Mouse (Mus musculus) T-helper 1 cell (primary cell): ENCODE results near the gene Lrrc10b.

Experiments
- in situ Hi-C: fragments of 300-600 bp; cut with MboI, MseI; formaldehyde crosslinking; loops from one replicate; pipeline ENCODE4 v1.15.1; 2025; ENCODE audit warnings: high pct_unique_total_duplicates

The Lrrc10b gene

DNA sequence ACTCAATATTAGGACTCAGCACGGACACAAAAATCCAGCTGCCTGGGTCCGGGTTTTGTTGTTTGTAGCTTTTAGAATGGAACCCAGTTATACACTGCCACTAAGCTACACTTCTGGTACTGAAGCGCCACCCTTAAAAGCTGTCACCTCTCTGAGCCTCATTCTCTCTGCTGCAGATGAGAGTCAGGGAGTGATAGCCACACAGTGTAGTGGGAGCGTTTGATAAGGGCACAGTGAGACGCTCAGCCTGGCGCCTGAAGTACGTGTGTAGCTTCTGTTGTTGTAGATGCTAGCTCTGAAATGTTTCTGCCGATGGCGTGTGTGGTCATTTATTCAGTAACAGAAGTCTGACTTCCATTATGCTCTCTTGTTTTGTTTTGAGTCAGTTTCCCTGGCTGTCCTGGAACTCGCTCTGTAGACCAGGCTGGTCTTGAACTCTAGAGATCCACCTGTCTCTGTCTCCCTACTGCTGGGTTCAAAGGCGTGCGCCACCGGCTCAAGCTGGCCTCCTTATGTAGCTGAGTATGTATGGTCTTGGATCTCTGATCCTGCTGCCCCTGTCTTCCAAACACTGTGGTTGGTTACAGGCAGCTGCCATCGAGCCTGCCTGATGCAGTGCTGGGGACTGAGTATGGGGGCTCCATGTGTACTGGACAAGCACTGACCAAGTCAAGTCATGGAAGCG, 12.4 kb downstream of the Lrrc10b start:
- in situ Hi-C loops: no loop called here

DNA sequence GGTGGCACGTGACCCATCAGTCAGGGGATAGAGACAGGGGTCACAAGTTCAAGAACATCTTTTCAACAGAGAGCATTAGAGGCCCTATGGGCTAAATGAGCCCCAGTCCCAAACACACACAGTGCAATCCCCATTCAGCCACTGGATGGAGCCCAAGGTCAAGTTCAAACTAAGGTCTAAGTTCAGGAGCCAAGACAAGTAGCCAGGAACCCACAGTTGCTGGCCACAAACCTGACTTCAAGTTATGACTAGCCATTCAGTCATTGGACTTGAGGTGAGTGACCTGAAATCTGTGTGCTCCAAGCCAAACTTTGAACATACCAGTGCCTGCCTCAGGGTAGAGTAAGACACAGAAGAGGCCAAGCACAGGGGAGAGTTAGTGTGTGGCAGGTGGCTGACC, 19.8 kb downstream of the Lrrc10b start:
- in situ Hi-C loops: no loop called here

DNA sequence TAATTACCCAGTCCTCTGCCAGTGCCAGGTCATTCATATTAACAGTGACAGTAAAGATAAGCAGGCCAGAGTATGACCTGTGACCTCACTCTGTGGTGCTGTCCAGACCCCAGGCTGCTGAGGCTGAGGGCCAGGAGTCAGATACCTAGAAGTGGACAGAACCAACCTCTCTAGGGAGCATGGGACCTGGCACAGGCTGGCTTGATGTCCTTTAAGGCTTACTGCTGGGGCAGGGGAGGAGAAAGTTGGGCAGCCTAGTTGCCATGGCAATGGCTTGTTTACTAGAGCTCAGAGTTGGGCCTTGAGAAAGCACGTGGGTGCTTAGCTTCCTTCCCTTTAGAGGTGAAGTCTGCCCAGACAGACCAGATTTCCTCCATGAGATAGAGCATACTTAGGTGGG, 20.5 kb downstream of the Lrrc10b start:
- in situ Hi-C loops: no loop called here

DNA sequence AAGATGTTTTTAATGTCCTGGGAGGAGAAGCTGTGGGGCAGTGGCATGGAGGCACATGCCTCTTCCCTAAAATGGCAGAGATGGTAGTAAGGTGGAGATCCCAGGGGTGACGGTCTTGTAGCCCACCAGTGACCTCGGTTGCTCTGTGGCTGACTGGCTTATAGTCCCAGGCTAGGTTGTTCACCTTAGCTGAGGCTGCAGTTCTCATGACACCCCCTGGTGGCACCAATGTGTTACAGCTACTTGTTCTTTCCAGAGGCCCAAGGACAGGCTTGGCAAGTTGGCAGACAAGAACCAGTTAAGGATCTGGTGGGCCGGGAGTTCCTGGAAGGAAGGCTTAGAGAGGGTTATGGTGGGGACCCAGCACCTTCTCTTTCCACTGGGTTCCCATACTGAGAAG, 21.4 kb downstream of the Lrrc10b start:
- in situ Hi-C loops: no loop called here

DNA sequence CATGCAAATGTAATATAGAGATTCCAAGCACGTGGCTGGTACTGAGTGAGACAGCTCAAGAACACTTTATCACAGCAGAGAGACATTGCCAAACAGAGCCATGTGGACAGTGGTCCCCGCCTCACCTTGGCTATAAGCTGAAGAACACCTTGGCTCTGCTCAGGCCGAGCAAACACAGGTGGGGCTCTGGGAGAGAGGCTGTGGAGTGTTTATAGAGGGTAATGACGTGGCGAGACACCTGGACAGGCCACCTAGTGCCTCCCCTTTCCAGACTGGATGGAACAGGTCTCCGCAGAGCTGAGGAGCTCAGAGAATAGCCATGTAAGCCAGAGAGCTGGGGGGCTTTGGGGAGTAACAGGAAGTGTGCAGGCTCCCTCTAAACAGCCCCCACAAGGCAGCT, 22.3 kb downstream of the Lrrc10b start:
- in situ Hi-C loops: loop anchor here (5.0 kb wide), 2 partner anchors 93 to 178 kb away; no protein-coding TSS in a partner anchor

DNA sequence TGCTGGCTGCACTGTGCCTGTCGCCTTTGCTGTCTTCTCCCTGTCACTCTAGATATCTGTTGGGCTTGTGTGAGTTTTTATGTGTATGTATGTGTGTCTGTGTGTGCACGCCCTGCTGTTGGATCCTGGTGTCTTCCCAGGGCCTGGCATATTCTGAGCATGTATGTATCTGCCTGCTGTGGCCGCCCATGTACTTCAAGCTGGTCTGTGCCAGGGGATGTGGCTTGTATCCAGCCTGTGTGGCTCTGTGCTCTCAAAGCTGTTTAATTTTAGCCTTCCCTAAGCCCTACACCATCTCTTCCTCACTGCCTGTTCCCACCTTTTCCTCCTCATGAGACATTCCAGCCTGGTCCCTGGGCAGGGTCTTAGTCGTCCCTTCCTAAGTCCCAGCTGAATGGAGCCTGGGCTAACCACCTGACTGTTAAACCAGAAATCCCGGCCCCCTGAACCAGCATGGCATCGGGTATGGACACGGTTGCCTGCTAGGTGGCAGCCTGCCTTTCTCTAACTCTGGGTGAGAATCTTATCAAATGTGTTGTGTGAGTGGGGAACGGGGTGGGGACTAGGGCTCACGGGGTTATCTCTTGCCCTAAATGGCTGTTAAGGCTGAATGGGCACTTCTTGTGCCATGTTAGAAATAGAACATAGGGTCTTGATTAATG, 23.3 kb downstream of the Lrrc10b start:
- in situ Hi-C loops: loop anchor here (5.0 kb wide), 2 partner anchors 92 to 177 kb away; no protein-coding TSS in a partner anchor

DNA sequence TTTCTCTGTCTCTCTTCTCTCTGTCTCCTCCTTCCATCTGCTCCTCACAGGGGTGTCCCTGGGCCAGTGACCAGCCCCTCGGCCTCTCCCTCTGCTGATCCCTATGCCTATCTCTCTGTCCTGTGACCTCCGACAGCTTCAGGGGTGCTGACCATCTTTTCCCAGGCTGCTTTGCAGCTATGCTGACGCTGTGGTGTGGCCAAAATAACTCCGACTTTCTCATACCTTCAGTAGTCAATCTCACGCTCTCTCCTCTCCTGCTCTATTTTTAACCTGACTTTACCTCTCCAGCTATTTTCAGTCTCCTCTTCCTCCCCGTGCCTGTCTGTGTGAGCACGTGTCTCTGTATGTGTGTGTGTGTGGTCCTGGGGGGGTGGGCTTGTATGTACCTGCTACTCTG, 24.0 kb downstream of the Lrrc10b start:
- in situ Hi-C loops: loop anchor here (5.0 kb wide), 2 partner anchors 91 to 176 kb away; no protein-coding TSS in a partner anchor

DNA sequence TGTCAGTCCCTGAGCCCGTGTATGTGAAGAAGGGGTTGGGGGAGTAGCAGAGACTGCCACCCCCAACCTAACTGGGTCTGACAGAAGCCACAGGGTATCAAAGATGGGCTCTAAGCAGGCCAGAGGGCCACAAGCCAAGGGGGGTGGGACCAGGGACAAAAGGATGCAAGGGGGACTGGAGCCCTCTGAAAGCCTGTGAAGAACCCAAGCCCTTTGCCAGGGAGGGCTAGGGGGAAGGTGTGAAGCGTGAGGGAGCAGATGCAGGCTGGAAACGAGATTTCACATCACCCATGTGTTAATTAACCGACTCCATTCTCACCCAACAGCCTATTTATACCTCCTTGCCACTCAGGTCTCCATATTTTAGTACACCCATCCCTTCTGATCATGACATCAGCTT, 25.4 kb downstream of the Lrrc10b start:
- in situ Hi-C loops: loop anchor here (5.0 kb wide), 2 partner anchors 90 to 175 kb away; no protein-coding TSS in a partner anchor

DNA sequence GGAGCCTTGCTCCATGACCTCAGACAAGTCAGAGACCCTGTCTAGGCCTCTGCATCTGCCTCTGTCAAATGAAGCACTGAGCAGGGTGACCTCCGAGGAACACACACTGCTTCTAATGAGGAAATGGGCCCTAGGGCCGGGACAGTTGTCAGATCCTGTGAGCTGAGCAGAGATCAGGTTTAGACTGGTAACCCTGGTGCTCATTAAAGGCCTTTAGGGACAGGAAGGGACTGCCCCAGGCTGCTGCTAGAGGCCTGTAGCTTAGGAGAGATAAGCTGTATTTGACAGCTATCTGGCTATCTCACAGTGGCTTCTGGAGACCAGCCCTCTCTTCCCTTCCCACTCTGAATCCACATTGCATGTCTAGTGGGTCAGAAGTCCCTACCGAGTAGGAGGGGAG, 25.9 kb downstream of the Lrrc10b start:
- in situ Hi-C loops: loop anchor here (5.0 kb wide), 2 partner anchors 89 to 174 kb away; no protein-coding TSS in a partner anchor

DNA sequence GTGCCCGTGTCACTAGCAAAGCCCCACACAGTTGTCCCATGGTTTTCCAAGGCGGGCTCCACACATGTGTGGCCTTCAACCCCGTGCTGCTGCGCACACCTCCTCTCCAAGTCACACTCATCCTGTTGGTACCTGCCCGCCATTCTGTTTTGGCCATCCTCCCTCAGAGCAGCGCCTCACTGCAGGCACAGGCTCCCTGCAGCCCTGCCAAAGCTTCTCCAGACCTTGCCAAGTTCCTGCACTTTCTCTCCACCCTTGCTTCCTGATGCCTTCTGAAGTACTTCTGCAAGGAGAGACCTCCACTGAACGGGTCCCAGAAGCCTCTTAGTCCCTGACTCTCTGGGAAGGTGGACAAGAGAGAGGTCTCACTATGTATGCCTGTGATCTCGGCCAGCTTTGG, 27.9 kb downstream of the Lrrc10b start:
- in situ Hi-C loops: no loop called here

DNA sequence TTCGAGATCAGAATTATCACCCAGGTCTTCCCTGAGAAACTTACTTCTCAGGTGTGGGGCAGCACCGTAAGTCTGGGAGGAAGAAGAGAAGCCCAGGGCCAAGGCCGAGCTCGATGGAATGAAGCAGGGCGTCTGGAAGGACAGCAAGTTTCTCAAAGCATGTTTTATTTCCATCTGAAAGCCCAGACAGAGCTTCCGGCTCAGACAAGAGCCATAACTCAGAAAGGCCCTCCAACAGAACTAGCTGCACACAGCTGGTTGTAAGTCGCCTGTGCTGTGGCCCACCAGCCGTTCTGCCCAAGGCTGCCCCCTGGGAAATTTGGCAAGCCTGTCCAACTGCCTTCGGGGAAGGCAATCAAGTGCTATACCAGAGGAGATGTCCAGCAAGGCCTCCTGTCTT, 29.8 kb downstream of the Lrrc10b start:
- in situ Hi-C loops: no loop called here

DNA sequence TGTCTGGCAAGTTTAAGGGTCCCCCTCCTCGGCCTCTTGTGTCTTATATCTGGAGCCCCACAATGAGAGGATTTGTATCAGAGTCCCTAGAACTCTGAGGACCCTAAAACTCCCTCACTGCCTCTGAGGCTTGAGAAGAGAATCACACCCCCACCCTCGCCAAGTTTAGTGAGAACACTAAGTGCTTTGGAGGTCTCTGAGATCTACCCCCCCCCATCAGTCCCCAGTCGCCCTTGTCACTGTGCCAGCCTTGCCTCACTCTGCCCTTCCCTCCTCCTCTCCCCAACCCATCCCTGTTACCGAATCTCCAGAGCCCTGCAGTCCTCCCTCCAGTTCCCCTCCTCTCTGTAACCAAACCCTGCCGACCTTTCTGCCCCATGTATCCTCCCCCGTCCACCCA, 30.5 kb downstream of the Lrrc10b start:
- in situ Hi-C loops: no loop called here

DNA sequence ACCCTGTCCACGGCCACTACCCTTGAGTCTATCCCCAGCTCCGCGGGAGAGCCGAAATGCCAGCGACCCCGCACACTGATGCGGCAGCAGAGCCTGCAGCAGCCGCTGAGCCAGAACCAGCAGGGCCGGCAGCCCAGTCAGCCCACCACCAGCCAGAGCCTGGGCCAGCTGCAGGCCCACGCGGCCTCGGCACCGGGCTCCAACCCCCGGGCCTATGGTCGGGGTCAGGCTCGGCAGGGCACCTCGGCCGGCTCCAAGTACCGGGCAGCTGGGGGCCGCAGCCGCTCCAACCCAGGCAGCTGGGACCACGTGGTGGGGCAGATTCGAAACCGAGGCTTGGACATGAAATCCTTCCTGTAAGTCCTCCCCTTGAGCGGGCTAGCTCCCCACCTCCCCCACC, 31.0 kb downstream of the Lrrc10b start:
- in situ Hi-C loops: no loop called here

DNA sequence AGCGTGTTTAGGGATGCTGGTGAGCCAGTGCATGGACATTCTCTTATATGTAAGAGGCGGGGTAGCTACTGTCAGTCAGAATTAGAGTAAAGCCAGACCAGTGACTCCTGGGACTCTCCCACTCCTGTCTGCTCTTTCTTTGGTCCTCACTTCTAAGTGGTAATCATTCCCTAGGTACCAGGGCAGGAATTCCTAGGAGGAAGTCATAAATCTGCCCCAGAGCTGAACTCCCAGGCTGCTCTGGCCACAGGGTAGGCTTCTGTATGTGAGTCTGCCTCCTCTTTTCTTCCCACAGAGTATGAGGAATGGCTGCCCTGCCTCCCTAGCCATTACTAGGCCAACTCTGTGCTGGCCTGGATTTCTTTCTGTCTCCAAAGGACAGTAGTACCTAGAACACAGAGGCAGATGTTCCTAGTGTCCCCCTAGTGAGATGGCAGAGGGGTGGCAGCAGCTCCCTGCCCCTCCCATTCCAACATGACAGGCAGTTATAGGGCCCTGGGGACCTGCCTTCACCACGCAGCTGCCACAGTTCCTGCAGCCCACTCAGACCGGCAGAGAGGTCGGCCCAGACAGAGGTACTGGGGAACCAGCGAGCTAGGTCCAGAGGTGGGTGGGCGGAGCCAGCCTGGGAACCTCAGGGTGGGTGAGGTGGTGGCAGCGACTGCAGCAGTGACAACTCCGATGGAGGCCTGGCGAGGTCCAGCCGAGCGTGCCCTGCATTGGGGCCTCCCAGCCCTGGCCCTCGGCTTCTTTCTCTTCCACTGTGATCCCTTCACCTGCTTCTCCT, 31.6 kb downstream of the Lrrc10b start:
- in situ Hi-C loops: no loop called here

DNA sequence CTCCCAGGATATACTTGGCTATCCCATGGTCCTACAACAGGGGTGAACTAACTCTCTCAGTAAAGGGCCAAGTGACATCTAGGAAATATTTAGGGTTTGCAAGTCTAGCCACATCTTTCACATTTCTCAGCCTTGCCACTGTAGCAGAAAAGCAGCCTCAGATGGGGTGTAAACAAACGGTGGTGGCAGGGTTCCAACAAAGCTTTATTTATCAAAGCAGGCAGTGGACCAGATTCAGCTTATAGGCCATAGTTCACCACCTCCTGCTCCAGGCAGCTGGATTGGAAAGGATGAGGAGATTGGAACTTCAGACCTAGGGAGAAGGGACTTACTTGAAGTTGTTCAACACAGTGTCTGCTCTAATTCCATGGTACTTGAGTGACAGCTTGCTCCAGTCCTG, 32.5 kb downstream of the Lrrc10b start:
- in situ Hi-C loops: no loop called here

DNA sequence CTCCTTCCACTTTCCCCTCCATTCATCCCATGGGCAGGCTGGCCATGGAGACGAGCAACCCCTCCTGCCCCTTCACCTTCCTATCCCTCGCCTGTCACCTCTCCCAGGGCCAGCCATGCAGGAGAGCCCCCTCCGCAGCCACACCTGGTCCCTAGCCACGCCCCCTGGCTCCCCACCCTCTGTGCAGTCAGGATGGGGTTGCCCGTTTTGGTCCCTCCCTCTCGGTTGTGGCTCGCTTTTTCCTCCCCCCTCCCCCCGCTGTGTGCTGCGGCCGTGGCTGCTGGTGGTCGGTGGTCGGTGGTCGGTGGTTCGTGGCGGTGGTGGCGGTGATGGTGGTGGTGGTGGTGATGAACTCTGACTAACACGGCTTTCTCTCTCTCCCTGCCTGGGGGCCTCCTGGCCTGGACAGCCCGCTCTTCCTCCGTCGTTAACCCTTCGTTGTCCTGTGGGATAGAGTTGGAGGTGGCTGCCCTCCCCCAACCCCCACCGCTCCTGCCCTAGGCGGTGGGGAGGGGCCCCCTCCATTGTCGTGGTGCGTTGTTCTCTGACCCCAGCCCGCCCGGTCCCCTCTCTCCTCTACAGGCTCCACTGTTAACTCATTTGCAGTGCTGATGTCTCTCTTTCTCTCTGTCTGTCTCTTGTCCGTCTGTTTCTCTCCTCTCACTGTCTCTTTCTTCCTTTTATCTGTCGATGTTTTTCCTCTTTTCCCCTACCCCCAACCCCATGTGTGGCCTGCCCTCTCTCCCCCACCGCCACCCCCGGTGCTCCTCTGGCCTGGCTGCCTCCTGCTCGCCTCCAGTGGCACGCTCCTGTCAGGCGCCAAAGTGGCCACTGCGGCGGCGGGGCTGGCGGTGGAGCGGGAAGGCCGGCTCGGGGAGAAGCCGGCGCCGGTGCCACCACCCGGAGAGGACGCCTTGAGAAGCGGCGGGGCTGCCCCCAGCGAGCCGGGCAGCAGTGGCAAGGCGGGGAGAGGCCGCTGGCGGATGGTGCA, 35.0 kb downstream of the Lrrc10b start:
- in situ Hi-C loops: no loop called here

DNA sequence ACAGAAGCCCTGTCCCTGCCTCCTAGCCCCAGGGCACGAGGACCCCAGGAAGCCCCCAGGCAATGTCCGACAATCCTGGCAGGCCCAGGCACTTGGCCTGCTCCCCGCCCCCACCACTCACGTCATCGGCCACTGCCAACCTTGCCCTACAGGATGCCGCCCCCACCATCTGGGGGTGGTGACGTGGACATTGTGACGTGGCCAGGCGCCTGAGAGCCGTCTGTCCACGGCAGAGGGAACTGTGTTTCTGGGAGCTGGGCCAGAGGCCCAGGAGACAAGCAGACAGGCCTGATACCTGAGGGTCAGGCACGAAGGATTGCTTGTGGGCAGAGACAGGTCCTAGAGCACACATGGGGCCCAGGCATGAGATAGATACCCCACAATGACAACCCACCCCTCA, 39.8 kb downstream of the Lrrc10b start:
- in situ Hi-C loops: no loop called here

DNA sequence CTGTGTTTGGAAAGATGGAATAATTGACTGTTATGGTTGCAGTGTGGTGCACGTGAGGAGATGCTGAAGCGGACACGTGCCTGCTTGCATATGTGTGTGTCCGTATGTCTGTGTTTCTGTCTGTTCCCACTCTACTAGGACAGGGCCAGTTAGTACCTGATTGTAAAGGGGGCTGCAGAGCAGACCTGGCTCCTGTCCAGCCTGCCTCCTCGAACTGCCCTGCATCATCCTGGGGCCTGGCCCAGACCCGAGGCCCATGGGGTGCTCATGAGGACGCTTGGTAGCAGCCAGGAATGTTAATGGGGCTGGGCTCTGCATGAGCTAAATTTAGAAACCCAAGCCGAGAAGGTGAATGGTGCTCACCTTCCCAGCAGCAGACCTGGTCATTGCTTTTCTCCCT, 40.4 kb downstream of the Lrrc10b start:
- in situ Hi-C loops: no loop called here

DNA sequence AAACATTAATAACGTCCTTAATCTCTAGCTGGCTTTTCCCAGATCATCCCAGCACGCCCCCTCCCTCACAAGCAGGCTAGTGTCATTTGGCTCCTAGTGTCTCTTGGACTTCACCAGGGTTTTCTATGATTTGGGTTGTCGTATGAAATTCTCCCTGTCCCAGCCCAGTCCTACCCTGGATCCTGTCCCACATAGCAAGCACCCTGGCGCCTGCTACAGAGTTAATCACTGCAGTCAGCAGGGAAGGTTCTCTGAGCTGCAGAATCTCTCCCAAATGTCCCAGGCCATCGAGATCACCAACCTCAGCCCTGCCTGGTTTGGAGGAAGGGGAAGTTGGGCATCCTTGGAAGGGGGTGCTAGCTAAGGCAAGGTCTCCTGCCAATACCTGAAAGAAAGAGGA, 41.8 kb downstream of the Lrrc10b start:
- in situ Hi-C loops: no loop called here

DNA sequence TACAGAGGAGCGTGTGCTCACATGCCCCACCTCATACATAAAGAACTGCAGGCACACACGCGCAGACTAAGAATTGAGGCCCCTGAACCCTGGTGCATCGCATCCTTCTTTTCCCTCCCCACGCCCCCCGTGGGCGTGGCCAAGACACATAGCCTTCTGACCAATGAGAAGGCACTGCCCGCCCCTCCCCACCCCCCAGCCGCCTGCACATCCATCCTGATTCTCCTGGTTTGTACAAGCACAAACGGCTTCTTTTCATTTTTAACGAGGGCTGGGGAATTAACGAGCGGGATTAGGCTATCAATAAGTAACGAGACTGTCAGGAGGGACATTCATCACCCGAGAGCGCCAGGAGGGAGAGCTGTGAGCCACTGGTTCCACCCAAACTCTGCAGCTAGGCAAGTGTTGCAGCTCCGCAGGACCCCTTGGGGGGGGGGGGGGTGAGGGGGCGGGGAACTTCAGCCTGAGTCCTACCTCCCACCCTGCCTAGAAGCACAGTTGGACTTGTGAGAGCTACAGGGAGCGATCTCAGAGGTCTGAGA, 43.5 kb downstream of the Lrrc10b start:
- in situ Hi-C loops: no loop called here
